Mouse (Mus musculus) colon, adult 2 months (tissue): ENCODE results near the gene Exoc4. TPM values are rescaled to one million over a fixed set of nuclear protein-coding genes. Genes with fewer than 3 reads are reported as not detected.

Experiments
- polyA plus RNA-seq: library from polyadenylated mRNA; depleted of rRNA; stranded (reverse); fragments of >200 nt; gene quantifications from 2 replicates; pipeline ENCODE4 v1.2.3, GENCODE M21; 2012; rRNA removed

The Exoc4 gene
- 3.9 and 5.8 TPM in 2 replicates for polyA plus RNA-seq

DNA sequence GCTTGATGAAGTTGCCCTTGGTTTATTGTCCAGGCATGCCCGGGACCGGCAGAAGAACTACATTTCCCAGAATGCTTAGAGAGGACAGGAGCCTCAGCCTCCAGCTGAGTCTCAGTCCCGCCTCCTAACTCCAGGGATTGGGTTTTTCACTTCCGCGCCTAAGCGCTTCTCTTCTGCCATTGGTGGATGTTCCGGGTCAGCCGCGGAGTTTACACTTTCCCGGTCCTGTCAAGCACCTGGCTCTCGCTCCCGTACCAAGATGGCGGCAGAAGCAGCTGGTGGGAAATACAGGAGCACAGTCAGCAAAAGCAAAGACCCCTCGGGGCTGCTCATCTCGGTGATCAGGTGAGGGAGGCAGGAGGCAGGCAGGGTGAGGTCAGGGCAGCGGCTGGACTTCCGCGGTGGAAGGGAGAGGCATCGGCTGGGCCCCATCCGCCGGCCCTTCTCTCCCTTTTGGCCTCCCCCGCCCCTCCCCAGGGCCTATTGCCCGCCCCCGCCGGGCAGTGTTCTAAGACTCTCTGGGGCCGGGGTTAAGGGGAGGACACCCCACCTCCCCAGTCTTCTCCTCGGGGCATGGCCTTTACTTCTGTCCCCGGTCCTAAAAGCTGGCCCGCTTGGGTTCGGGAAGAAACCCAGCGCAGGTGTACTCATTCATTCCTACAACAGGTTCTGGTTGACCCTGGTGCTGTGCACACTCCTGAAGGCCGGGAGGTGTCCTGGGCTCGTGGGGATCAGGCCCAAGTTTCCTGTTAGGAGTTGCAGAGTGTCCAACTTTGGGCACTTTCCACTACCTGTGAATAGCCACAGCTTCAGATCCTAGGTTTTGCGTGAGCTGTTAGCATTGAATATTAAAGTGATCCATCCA is at the start of gene Exoc4:
Exoc4 (plus strand) TSS at position 192 of the 865 bp plus-strand sequence.

Other genes starting within 250 kb of the Exoc4 start
- 105 and 115 TPM in 2 replicates for gene Chchd3, start 188.8 kb upstream of the Exoc4 start, polyA plus RNA-seq